Mouse (Mus musculus) heart, adult 2 months (tissue): ENCODE measurements around the gene Gpr108. TPM values are rescaled to one million over a fixed set of nuclear protein-coding genes. Genes with fewer than 3 reads are reported as not detected.
A peak's percentile ranks its signal among the peaks of the same experiment; 100 is the strongest.

Experiments
- DNase-seq, 2 experiments: peaks; one replicate each; pipeline ENCODE4 v3.0.0; 2021
- H3K27ac ChIP-seq: fragments of 200-600 bp; 2 replicates; pipeline ENCODE4 v1.8.1; 2022
- H3K27me3 ChIP-seq: fragments of 200-500 bp; 2 replicates; pipeline ENCODE4 v1.6.1; 2012; ENCODE audit warnings: mild to moderate bottlenecking, low read length, inconsistent platforms, mixed read lengths; ENCODE audit not compliant: control insufficient read depth, insufficient read depth
- H3K36me3 ChIP-seq: fragments of 200-500 bp; 2 replicates; pipeline ENCODE4 v1.6.1; 2012; ENCODE audit warnings: low read length, inconsistent platforms; ENCODE audit not compliant: control insufficient read depth, insufficient read depth
- H3K4me1 ChIP-seq: fragments of 200-500 bp; 2 replicates; pipeline ENCODE4 v1.6.1; 2011; ENCODE audit warnings: low read length; ENCODE audit not compliant: control insufficient read depth, insufficient read depth
- H3K4me3 ChIP-seq: fragments of 200-600 bp; 2 replicates; pipeline ENCODE4 v1.8.1; 2022
- H3K79me2 ChIP-seq: fragments of 200-500 bp; replicated peaks from 2 replicates; pipeline ENCODE4 v1.6.1; 2012; ENCODE audit warnings: mild to moderate bottlenecking, inconsistent platforms, low read length, moderate library complexity, mixed read lengths; ENCODE audit not compliant: control insufficient read depth, insufficient read depth
- H3K9ac ChIP-seq: fragments of 200-500 bp; 2 replicates; pipeline ENCODE4 v1.6.1; 2012; ENCODE audit warnings: low read depth, mild to moderate bottlenecking, control low read depth, inconsistent platforms, low read length, mixed read lengths
- CTCF ChIP-seq: fragments of 200-600 bp; IDR thresholded peaks from 2 replicates; pipeline ENCODE4 v1.8.1; 2022; ENCODE audit warnings: antibody characterized with exemption, mild to moderate bottlenecking, moderate library complexity
- EP300 ChIP-seq: fragments of 200-500 bp; IDR thresholded peaks from 2 replicates; pipeline ENCODE4 v1.6.1; 2011; ENCODE audit warnings: low read depth, low read length, control low read depth; ENCODE audit not compliant: insufficient read depth
- POLR2A ChIP-seq: fragments of 200-500 bp; IDR thresholded peaks from 2 replicates; pipeline ENCODE4 v1.6.1; 2011; ENCODE audit warnings: mild to moderate bottlenecking, low read depth, low read length, control low read depth; ENCODE audit not compliant: insufficient read depth
- WGBS: fragments of 180-500 bp; shearing (Covaris S2); methylation state at CpG from one replicate; pipeline ENCODE4 v1.1.7; 2018; 5-methylcytosine and 5-hydroxymethylcytosine counted together
- intact Hi-C: fragments of 180-260 bp; cut with DNase I; formaldehyde crosslinking; loops from one replicate; pipeline ENCODE4 v1.15.1; 2025
- polyA plus RNA-seq: library from polyadenylated mRNA; depleted of rRNA; stranded (reverse); fragments of >200 nt; gene quantifications from 2 replicates; pipeline ENCODE4 v1.2.3, GENCODE M21; 2012
- total RNA-seq, 2 experiments: library from RNA; stranded (reverse); gene quantifications; 2 replicates each; pipeline ENCODE4 v1.2.3; 2021

The Gpr108 gene
- total and polyA plus RNA-seq, 3 experiments = 27.8 to 37.9 (median 32.7) TPM

- DNase-seq = no peak
- no peaks in the 10 kb centered on the region for H3K79me2 ChIP-seq
- H3K27ac ChIP-seq = no peak overlapping the region; the same call in 1 of the 2 replicates
- H3K36me3 ChIP-seq = peaks cover 4% of the 10 kb centered on the region
- no peak overlapping the region for H3K9ac ChIP-seq
- TF ChIP-seq EP300 = no peak
- 95% methylated on average over 3 of the region's 3 CpGs for WGBS
- no peak overlapping the region for H3K4me3 ChIP-seq
- peaks cover 4% of the 10 kb centered on the region for H3K4me1 ChIP-seq
- intact Hi-C loops = no loop called here
- no peaks in the 10 kb centered on the region for H3K27me3 ChIP-seq
These were observed 3.2 kb upstream of the Gpr108 start for GRCm38 (mm10) chr17:57251431-57251830.

GRCm38 (mm10) chr17:57250461-57251160 lies 2.4 kb upstream of the Gpr108 start:
- peak overlapping the region; percentile 87 for H3K4me3 ChIP-seq
- H3K27ac ChIP-seq = peak overlapping the region; percentile 96
- peak overlapping the region; percentile 64 for H3K9ac ChIP-seq
- 0 out of 2 replicates have a peak, but pooled peaks have one; percentile 9 for TF ChIP-seq POLR2A
- no peak for TF ChIP-seq CTCF
- no peak for TF ChIP-seq EP300
- 6% methylated on average over 33 of the region's 33 CpGs for WGBS
- peaks cover 4% of the 10 kb centered on the region for H3K36me3 ChIP-seq
- peak; percentile 85 for DNase-seq
- peaks cover 4% of the 10 kb centered on the region for H3K4me1 ChIP-seq
- H3K27me3 ChIP-seq = no peaks in the 10 kb centered on the region
- H3K79me2 ChIP-seq = no peaks in the 10 kb centered on the region
- intact Hi-C loops = no loop called here

- H3K27ac ChIP-seq = peak within 1 kb of the TSS; percentile 96
- under 1% methylated on average over 52 of the region's 52 CpGs for WGBS
- peaks cover 4% of the 10 kb centered on the region for H3K4me1 ChIP-seq
- H3K79me2 ChIP-seq = no peaks in the 10 kb centered on the region
- H3K27me3 ChIP-seq = no peaks in the 10 kb centered on the region
- DNase-seq = peak; percentile 96 to 100
- H3K9ac ChIP-seq = peak within 1 kb of the TSS; percentile 66
- H3K36me3 ChIP-seq = peaks cover 2% of the 10 kb centered on the region; the same call in 1 of the 2 replicates
- TF ChIP-seq POLR2A (peak; percentile 91), CTCF (peak; percentile 51), EP300 (peak; percentile 22; the same call in 1 of the 2 replicates)
- intact Hi-C loops = loop anchor here (1.0 kb wide), 1 partner anchor 26 kb away; no protein-coding TSS in a partner anchor
- H3K4me3 ChIP-seq = peak within 1 kb of the TSS; percentile 87
These were observed 1.2 kb upstream of the Gpr108 start, which contains the start of gene Trip10 for GRCm38 (mm10) chr17:57249186-57250181. Gene Trip10, plus strand, starts transcription at chr17:57249455.

- Histone ChIP-seq H3K4me1 (peaks cover 4% of the 10 kb centered on the region), H3K9ac (peak overlapping the region; percentile 66), H3K4me3 (peak overlapping the region; percentile 87), H3K27ac (peak overlapping the region; percentile 96), H3K27me3 (no peaks in the 10 kb centered on the region), H3K36me3 (peaks cover 2% of the 10 kb centered on the region; the same call in 1 of the 2 replicates), H3K79me2 (no peaks in the 10 kb centered on the region)
- TF ChIP-seq POLR2A (no peak), CTCF (no peak), EP300 (no peak)
- DNase-seq = peak in 1 of 2 experiments; percentile 57
- whole genome bisulfite sequencing = 6% methylated on average over 13 of the region's 13 CpGs
- intact Hi-C loops = loop anchor here (1.0 kb wide), 1 partner anchor 27 kb away; no protein-coding TSS in a partner anchor
These were observed 525 bp upstream of the Gpr108 start for GRCm38 (mm10) chr17:57248771-57249170.

GRCm38 (mm10) chr17:57247393-57248200 lies 649 bp downstream of the Gpr108 start:
- WGBS = under 1% methylated on average over 46 of the region's 46 CpGs

More at GRCm38 (mm10) chr17:57247393-57248200, 649 bp downstream of the Gpr108 start:
- Histone ChIP-seq H3K27ac (peak overlapping the region; percentile 96), H3K4me1 (peaks cover 4% of the 10 kb centered on the region), H3K27me3 (no peaks in the 10 kb centered on the region), H3K79me2 (no peaks in the 10 kb centered on the region), H3K36me3 (peaks cover 2% of the 10 kb centered on the region; the same call in 1 of the 2 replicates), H3K9ac (peak overlapping the region; percentile 88), H3K4me3 (peak overlapping the region; percentile 88)
- TF ChIP-seq EP300 = peak; percentile 44; the same call in 1 of the 2 replicates
- peak; percentile 95 for TF ChIP-seq POLR2A
- no peak for TF ChIP-seq CTCF
- peak; percentile 89 to 96 for DNase-seq
- intact Hi-C loops = loop anchor here (2.0 kb wide), 2 partner anchors 27 to 257 kb away; partner anchors contain the start of gene Clpp
